Mouse (Mus musculus) C2C12 (cell line): ENCODE data around the gene Mycl. TPM values are rescaled to one million over a fixed set of nuclear protein-coding genes. Genes with fewer than 3 reads are reported as not detected.
A peak's percentile ranks its signal among the peaks of the same experiment; 100 is the strongest.

Source experiments
- H3K27me3 ChIP-seq: one replicate; pipeline ENCODE4 v1.6.1; 2011; ENCODE audit not compliant: control insufficient read depth, insufficient read depth, insufficient read length
- H3K36me3 ChIP-seq: one replicate; pipeline ENCODE4 v1.6.1; 2011; ENCODE audit not compliant: control insufficient read depth, insufficient read depth
- H3K4me3 ChIP-seq: one replicate; pipeline ENCODE4 v1.5.1; 2011; ENCODE audit warnings: mild to moderate bottlenecking, control low read depth; ENCODE audit not compliant: poor library complexity, insufficient read depth, severe bottlenecking
- H3K79me2 ChIP-seq: one replicate; pipeline ENCODE4 v1.6.1; 2011; ENCODE audit not compliant: control insufficient read depth, insufficient read depth
- H3K79me3 ChIP-seq: one replicate; pipeline ENCODE4 v1.6.1; 2011; ENCODE audit warnings: low read depth, control low read depth
- H3ac ChIP-seq: one replicate; pipeline ENCODE3; 2011; ENCODE audit warnings: low read depth; ENCODE audit not compliant: control insufficient read depth, insufficient read length
- CEBPB ChIP-seq: IDR thresholded peaks from one replicate; pipeline ENCODE4 v1.6.1; 2011; ENCODE audit warnings: low read depth, mild to moderate bottlenecking, control low read depth, moderate library complexity
- CTCF ChIP-seq: IDR thresholded peaks from one replicate; pipeline ENCODE4 v1.5.1; 2011; ENCODE audit not compliant: control insufficient read depth, insufficient read depth, insufficient read length
- FOSL1 ChIP-seq: IDR thresholded peaks from one replicate; pipeline ENCODE4 v1.8.0; 2011; ENCODE audit warnings: mild to moderate bottlenecking, low read length; ENCODE audit not compliant: poor library complexity, insufficient read depth, severe bottlenecking
- MAX ChIP-seq: IDR thresholded peaks from one replicate; pipeline ENCODE4 v1.6.1; 2011; ENCODE audit warnings: mild to moderate bottlenecking, control low read depth
- MYOD1 ChIP-seq: IDR thresholded peaks from one replicate; pipeline ENCODE4 v1.6.1; 2011; ENCODE audit warnings: low read depth; ENCODE audit not compliant: control insufficient read depth, insufficient read length
- MYOG ChIP-seq: IDR thresholded peaks from one replicate; pipeline ENCODE4 v1.6.1; 2011; ENCODE audit not compliant: control insufficient read depth, insufficient read length; ENCODE audit errors: extremely low read depth
- USF1 ChIP-seq: IDR thresholded peaks from one replicate; pipeline ENCODE4 v1.6.1; 2011; ENCODE audit warnings: low read depth, mild to moderate bottlenecking, control low read depth, moderate library complexity
- polyA plus RNA-seq: library from polyadenylated mRNA; unstranded; fragments of >200 nt; fragmentation: generic; extraction: Trizol; gene quantifications from one replicate; pipeline ENCODE4 v1.2.1, GENCODE M21; 2012; ENCODE audit warnings: missing spikeins

Gene Mycl
- polyA plus RNA-seq, 1 experiment: 11.5 TPM

- Histone ChIP-seq H3K27me3 (no peaks in the 10 kb centered on the region), H3ac (peak overlapping the region; percentile 81), H3K79me3 (peaks cover 2% of the 10 kb centered on the region), H3K4me3 (peak overlapping the region; percentile 34), H3K79me2 (no peaks in the 10 kb centered on the region), H3K36me3 (no peaks in the 10 kb centered on the region)
- no peak for TF ChIP-seq FOSL1
These were observed 1.3 kb downstream of the Mycl start for GRCm38 (mm10) chr4:122996618-122997381.

- Histone ChIP-seq H3K79me2 (no peaks in the 10 kb centered on the region), H3K4me3 (no peak overlapping the region), H3ac (no peak overlapping the region), H3K36me3 (no peaks in the 10 kb centered on the region), H3K79me3 (peaks cover 2% of the 10 kb centered on the region), H3K27me3 (no peaks in the 10 kb centered on the region)
- TF ChIP-seq MYOD1: no peak
- no peak for TF ChIP-seq USF1
- TF ChIP-seq MYOG: no peak
- TF ChIP-seq CTCF: no peak
- TF ChIP-seq FOSL1: no peak
- no peak for TF ChIP-seq MAX
- no peak for TF ChIP-seq CEBPB
These were observed 3.2 kb downstream of the Mycl start for GRCm38 (mm10) chr4:122998537-122999262.

GRCm38 (mm10) chr4:122999263-122999691 is 3.8 kb downstream of the Mycl start:
- no peaks in the 10 kb centered on the region for H3K27me3 ChIP-seq
- H3K4me3 ChIP-seq: no peak overlapping the region
- H3K79me3 ChIP-seq: peaks cover 2% of the 10 kb centered on the region
- H3K79me2 ChIP-seq: no peaks in the 10 kb centered on the region
- H3K36me3 ChIP-seq: no peaks in the 10 kb centered on the region
- TF ChIP-seq FOSL1 (no peak), MYOG (no peak), CTCF (no peak), MAX (no peak), USF1 (no peak), MYOD1 (no peak), CEBPB (no peak)
- H3ac ChIP-seq: no peak overlapping the region

- Histone ChIP-seq H3K27me3 (no peaks in the 10 kb centered on the region), H3K36me3 (no peaks in the 10 kb centered on the region), H3K79me3 (peaks cover 2% of the 10 kb centered on the region), H3K4me3 (no peak overlapping the region), H3K79me2 (no peaks in the 10 kb centered on the region), H3ac (no peak overlapping the region)
- TF ChIP-seq USF1: no peak
- TF ChIP-seq MYOD1: no peak
- no peak for TF ChIP-seq CTCF
These were observed 4.7 kb downstream of the Mycl start for GRCm38 (mm10) chr4:123000130-123000529.

- peaks cover 2% of the 10 kb centered on the region for H3K79me3 ChIP-seq
- no peaks in the 10 kb centered on the region for H3K79me2 ChIP-seq
- no peaks in the 10 kb centered on the region for H3K27me3 ChIP-seq
- H3K4me3 ChIP-seq: no peak overlapping the region
- H3K36me3 ChIP-seq: no peaks in the 10 kb centered on the region
- TF ChIP-seq MYOG: no peak
- peak; percentile 96 for TF ChIP-seq MYOD1
- no peak for TF ChIP-seq CEBPB
- TF ChIP-seq FOSL1: no peak
- no peak for TF ChIP-seq CTCF
- TF ChIP-seq USF1: no peak
- TF ChIP-seq MAX: no peak
- H3ac ChIP-seq: no peak overlapping the region
These were observed 5.3 kb downstream of the Mycl start for GRCm38 (mm10) chr4:123000617-123001342.
